Mouse (Mus musculus): ENCODE data around the gene Tmx2. TPM values are rescaled to one million over a fixed set of nuclear protein-coding genes. Genes with fewer than 3 reads are reported as not detected.

The Tmx2 gene
- polyA plus RNA-seq, 1 experiment from 2014 or later = 161 TPM

DNA sequence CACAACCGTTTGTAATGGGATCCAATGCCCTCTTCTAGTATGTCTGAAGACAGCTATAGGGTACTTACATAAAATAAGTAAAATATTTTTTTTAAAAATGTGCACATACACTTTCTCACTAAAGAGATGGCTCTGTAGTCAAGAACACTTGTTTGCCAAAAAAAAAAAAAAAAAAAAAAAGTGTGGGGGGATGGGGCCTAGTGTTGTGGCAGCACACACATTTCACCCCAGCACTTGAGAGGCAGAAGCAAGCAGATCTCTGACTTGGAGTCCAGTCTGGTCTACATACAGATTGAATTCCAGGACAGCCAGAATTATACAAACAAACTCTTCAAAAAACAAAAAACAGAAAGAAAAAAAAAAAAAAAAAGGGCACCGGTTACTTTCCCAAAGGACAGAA is 41.8 kb upstream of the Tmx2 start:
- H3K4me1 ChIP-seq (ENCODE audit: control insufficient read depth in 2 of 2, insufficient read depth in 2 of 2, low read length in 2 of 2) = peaks cover 0 to 7% of the 10 kb centered on the region in 2 experiments; a peak in 2 of 4 replicates
- no peaks in the 10 kb centered on the region for H3K9me3 ChIP-seq (ENCODE audit: control insufficient read depth, low read length)
- no peak overlapping the region for H3K4me2 ChIP-seq (ENCODE audit: low read length)
- peaks cover 30% of the 10 kb centered on the region for H3K36me3 ChIP-seq (ENCODE audit: control insufficient read depth, insufficient read depth, low read length)
- H3K27ac ChIP-seq (replicated peaks in 1 of 2; ENCODE audit: control insufficient read depth in 1 of 2, insufficient read depth in 1 of 2, low read depth in 2 of 2, low read length in 2 of 2) = no peak overlapping the region
- no peak overlapping the region for H3K9ac ChIP-seq (ENCODE audit: low read length)
- ATAC-seq (ENCODE audit: insufficient number of reproducible peaks, insufficient read depth, low FRiP score, low read depth) = no peak
- WGBS = 97% methylated on average over 2 of the region's 2 CpGs
- H3K4me3 ChIP-seq (ENCODE audit: control insufficient read depth in 1 of 2, insufficient read depth in 1 of 2, low read depth in 1 of 2, low read length in 2 of 2) = no peak overlapping the region
- no peaks in the 10 kb centered on the region for H3K27me3 ChIP-seq (ENCODE audit: control insufficient read depth, insufficient read depth, low read length)

- no peak overlapping the region for H3K4me3 ChIP-seq (ENCODE audit: control insufficient read depth in 1 of 2, insufficient read depth in 1 of 2, low read depth in 1 of 2, low read length in 2 of 2)
- no peak overlapping the region for H3K27ac ChIP-seq (replicated peaks in 1 of 2; ENCODE audit: control insufficient read depth in 1 of 2, insufficient read depth in 1 of 2, low read depth in 2 of 2, low read length in 2 of 2)
- 0 out of 2 replicates have a peak, but pooled peaks cover 2% of the 10 kb centered on the region for H3K36me3 ChIP-seq (ENCODE audit: control insufficient read depth, insufficient read depth, low read length)
- no peak overlapping the region for H3K9ac ChIP-seq (ENCODE audit: low read length)
- H3K9me3 ChIP-seq (ENCODE audit: control insufficient read depth, low read length) = no peaks in the 10 kb centered on the region
- 86% methylated on average over 4 of the region's 4 CpGs for WGBS
- H3K27me3 ChIP-seq (ENCODE audit: control insufficient read depth, insufficient read depth, low read length) = no peaks in the 10 kb centered on the region
- peaks cover 0 to 15% of the 10 kb centered on the region in 2 experiments; a peak in 2 of 4 replicates for H3K4me1 ChIP-seq (ENCODE audit: control insufficient read depth in 2 of 2, insufficient read depth in 2 of 2, low read length in 2 of 2)
- H3K4me2 ChIP-seq (ENCODE audit: low read length) = no peak overlapping the region
- no peak for ATAC-seq (ENCODE audit: insufficient number of reproducible peaks, insufficient read depth, low FRiP score, low read depth)
These were observed 38.4 kb upstream of the Tmx2 start for GRCm38 (mm10) chr2:84717357-84717756.

GRCm38 (mm10) chr2:84716423-84717355 is 37.7 kb upstream of the Tmx2 start:
- peak overlapping the region; percentile 76 to 94 for H3K4me3 ChIP-seq (ENCODE audit: control insufficient read depth in 1 of 2, insufficient read depth in 1 of 2, low read depth in 1 of 2, low read length in 2 of 2)
- peak overlapping the region; percentile 71 for H3K4me2 ChIP-seq (ENCODE audit: low read length)
- no peaks in the 10 kb centered on the region for H3K27me3 ChIP-seq (ENCODE audit: control insufficient read depth, insufficient read depth, low read length)
- peaks cover 0 to 15% of the 10 kb centered on the region in 2 experiments; a peak in 2 of 4 replicates for H3K4me1 ChIP-seq (ENCODE audit: control insufficient read depth in 2 of 2, insufficient read depth in 2 of 2, low read length in 2 of 2)
- no peak for ATAC-seq (ENCODE audit: insufficient number of reproducible peaks, insufficient read depth, low FRiP score, low read depth)
- 27% methylated on average over 9 of the region's 9 CpGs for WGBS
- no peaks in the 10 kb centered on the region for H3K9me3 ChIP-seq (ENCODE audit: control insufficient read depth, low read length)
- H3K9ac ChIP-seq (ENCODE audit: low read length) = peak overlapping the region; percentile 67
- 0 out of 2 replicates have a peak, but pooled peaks cover 5% of the 10 kb centered on the region for H3K36me3 ChIP-seq (ENCODE audit: control insufficient read depth, insufficient read depth, low read length)
- H3K27ac ChIP-seq (replicated peaks in 1 of 2; ENCODE audit: control insufficient read depth in 1 of 2, insufficient read depth in 1 of 2, low read depth in 2 of 2, low read length in 2 of 2) = peak overlapping the region; percentile 95 to 99

- Histone ChIP-seq H3K36me3 (ENCODE audit: control insufficient read depth, insufficient read depth, low read length) (peaks cover 11% of the 10 kb centered on the region), H3K9me3 (ENCODE audit: control insufficient read depth, low read length) (no peaks in the 10 kb centered on the region), H3K27ac (replicated peaks in 1 of 2; ENCODE audit: control insufficient read depth in 1 of 2, insufficient read depth in 1 of 2, low read depth in 2 of 2, low read length in 2 of 2) (peak overlapping the region; percentile 98 to 99), H3K4me1 (ENCODE audit: control insufficient read depth in 2 of 2, insufficient read depth in 2 of 2, low read length in 2 of 2) (peaks cover 0 to 15% of the 10 kb centered on the region in 2 experiments; a peak in 2 of 4 replicates), H3K4me3 (ENCODE audit: control insufficient read depth in 1 of 2, insufficient read depth in 1 of 2, low read depth in 1 of 2, low read length in 2 of 2) (peak overlapping the region; percentile 76 to 94), H3K9ac (ENCODE audit: low read length) (peak overlapping the region; percentile 98), H3K4me2 (ENCODE audit: low read length) (peak overlapping the region; percentile 71), H3K27me3 (ENCODE audit: control insufficient read depth, insufficient read depth, low read length) (no peaks in the 10 kb centered on the region)
- under 1% methylated on average over 33 of the region's 33 CpGs for WGBS
- ATAC-seq (ENCODE audit: insufficient number of reproducible peaks, insufficient read depth, low FRiP score, low read depth) = peak; percentile 90
These were observed 36.8 kb upstream of the Tmx2 start for GRCm38 (mm10) chr2:84715562-84716361.

GRCm38 (mm10) chr2:84714811-84715561 is 36.0 kb upstream of the Tmx2 start, which contains the start of gene Zdhhc5:
Gene Zdhhc5 (minus strand): TSS chr2:84715180.
- peak within 1 kb of the TSS; percentile 98 for H3K9ac ChIP-seq (ENCODE audit: low read length)
- under 1% methylated on average over 105 of the region's 107 CpGs for WGBS
- no peaks in the 10 kb centered on the region for H3K9me3 ChIP-seq (ENCODE audit: control insufficient read depth, low read length)
- H3K27ac ChIP-seq (replicated peaks in 1 of 2; ENCODE audit: control insufficient read depth in 1 of 2, insufficient read depth in 1 of 2, low read depth in 2 of 2, low read length in 2 of 2) = peak within 1 kb of the TSS; percentile 98 to 99
- peaks cover 0 to 15% of the 10 kb centered on the region in 2 experiments; a peak in 2 of 4 replicates for H3K4me1 ChIP-seq (ENCODE audit: control insufficient read depth in 2 of 2, insufficient read depth in 2 of 2, low read length in 2 of 2)
- H3K4me3 ChIP-seq (ENCODE audit: control insufficient read depth in 1 of 2, insufficient read depth in 1 of 2, low read depth in 1 of 2, low read length in 2 of 2) = peak within 1 kb of the TSS; percentile 92 to 94
- peaks cover 18% of the 10 kb centered on the region for H3K36me3 ChIP-seq (ENCODE audit: control insufficient read depth, insufficient read depth, low read length)
- H3K27me3 ChIP-seq (ENCODE audit: control insufficient read depth, insufficient read depth, low read length) = no peaks in the 10 kb centered on the region
- H3K4me2 ChIP-seq (ENCODE audit: low read length) = peak within 1 kb of the TSS; percentile 79
- ATAC-seq (ENCODE audit: insufficient number of reproducible peaks, insufficient read depth, low FRiP score, low read depth) = peak; percentile 95

DNA sequence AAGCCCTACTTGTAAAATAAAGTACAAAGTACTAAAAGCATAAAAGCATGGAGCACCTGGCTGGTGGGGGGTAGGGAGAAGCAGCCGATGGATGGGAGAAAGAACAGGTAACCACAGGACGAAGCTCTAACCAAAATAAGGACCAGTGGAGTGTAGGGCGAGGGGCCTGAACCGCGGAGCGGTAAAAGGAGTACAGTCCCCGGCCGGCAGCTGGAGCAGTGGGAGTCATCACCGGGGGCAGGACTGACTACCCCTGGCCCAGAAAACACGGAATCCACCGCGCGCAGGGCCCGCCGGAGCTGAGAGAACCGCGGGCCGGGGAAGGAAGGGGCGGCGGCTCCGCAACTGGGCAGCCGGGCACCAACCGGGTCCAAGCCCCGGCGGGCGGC is 35.5 kb upstream of the Tmx2 start:
- no peak for ATAC-seq (ENCODE audit: insufficient number of reproducible peaks, insufficient read depth, low FRiP score, low read depth)
- Histone ChIP-seq H3K9me3 (ENCODE audit: control insufficient read depth, low read length) (no peaks in the 10 kb centered on the region), H3K9ac (ENCODE audit: low read length) (peak overlapping the region; percentile 98), H3K27ac (replicated peaks in 1 of 2; ENCODE audit: control insufficient read depth in 1 of 2, insufficient read depth in 1 of 2, low read depth in 2 of 2, low read length in 2 of 2) (peak overlapping the region; percentile 98 to 99), H3K4me3 (ENCODE audit: control insufficient read depth in 1 of 2, insufficient read depth in 1 of 2, low read depth in 1 of 2, low read length in 2 of 2) (peak overlapping the region; percentile 92 to 94), H3K4me2 (ENCODE audit: low read length) (peak overlapping the region; percentile 79), H3K4me1 (ENCODE audit: control insufficient read depth in 2 of 2, insufficient read depth in 2 of 2, low read length in 2 of 2) (peaks cover 0 to 15% of the 10 kb centered on the region in 2 experiments; a peak in 2 of 4 replicates), H3K27me3 (ENCODE audit: control insufficient read depth, insufficient read depth, low read length) (no peaks in the 10 kb centered on the region), H3K36me3 (ENCODE audit: control insufficient read depth, insufficient read depth, low read length) (peaks cover 24% of the 10 kb centered on the region)
- under 1% methylated on average over 26 of the region's 26 CpGs for WGBS

- Histone ChIP-seq H3K36me3 (ENCODE audit: control insufficient read depth, insufficient read depth, low read length) (peaks cover 46% of the 10 kb centered on the region), H3K9ac (ENCODE audit: low read length) (no peak overlapping the region), H3K27ac (replicated peaks in 1 of 2; ENCODE audit: control insufficient read depth in 1 of 2, insufficient read depth in 1 of 2, low read depth in 2 of 2, low read length in 2 of 2) (no peak overlapping the region), H3K27me3 (ENCODE audit: control insufficient read depth, insufficient read depth, low read length) (no peaks in the 10 kb centered on the region), H3K4me1 (ENCODE audit: control insufficient read depth in 2 of 2, insufficient read depth in 2 of 2, low read length in 2 of 2) (peaks cover 0 to 15% of the 10 kb centered on the region in 2 experiments; a peak in 2 of 4 replicates), H3K9me3 (ENCODE audit: control insufficient read depth, low read length) (no peaks in the 10 kb centered on the region), H3K4me3 (ENCODE audit: control insufficient read depth in 1 of 2, insufficient read depth in 1 of 2, low read depth in 1 of 2, low read length in 2 of 2) (no peak overlapping the region), H3K4me2 (ENCODE audit: low read length) (no peak overlapping the region)
- ATAC-seq (ENCODE audit: insufficient number of reproducible peaks, insufficient read depth, low FRiP score, low read depth) = no peak
- 90% methylated on average over 2 of the region's 2 CpGs for WGBS
These were observed 33.0 kb upstream of the Tmx2 start for GRCm38 (mm10) chr2:84711898-84712297.

Measured in heart, embryonic 14.5 days (tissue).